Mouse (Mus musculus) CH12.LX (cell line): ENCODE measurements around the gene Runx2.

ENCODE experiments used
- BHLHE40 ChIP-seq: IDR thresholded peaks from 2 replicates; pipeline ENCODE4 v1.6.1; 2011; ENCODE audit warnings: mild to moderate bottlenecking, low read depth, low read length, improper control_type of control experiment
- EP300 ChIP-seq: IDR thresholded peaks from 2 replicates; pipeline ENCODE4 v1.6.1; 2011; ENCODE audit warnings: low read length, improper control_type of control experiment
- MAX ChIP-seq: IDR thresholded peaks from 2 replicates; pipeline ENCODE4 v1.6.1; 2011; ENCODE audit warnings: low read length, improper control_type of control experiment
- POLR2A ChIP-seq: IDR thresholded peaks from 2 replicates; pipeline ENCODE4 v1.6.1; 2011; ENCODE audit warnings: low read depth, mild to moderate bottlenecking, improper control_type of control experiment, low read length
- TCF12 ChIP-seq: IDR thresholded peaks from 2 replicates; pipeline ENCODE4 v1.6.1; 2014; ENCODE audit warnings: low read depth, mild to moderate bottlenecking, inconsistent platforms, low read length, improper control_type of control experiment

- no peak for TF ChIP-seq BHLHE40
- TF ChIP-seq TCF12 = no peak
- TF ChIP-seq EP300 = no peak
- no peak for TF ChIP-seq MAX
- no peak for TF ChIP-seq POLR2A
Measured at GRCm38 (mm10) chr17:44688306-44688705, 126.3 kb downstream of the Runx2 start.
